Mouse (Mus musculus) liver, postnatal 0 days (tissue): ENCODE data around the gene Smarca4.

Experiments used
- CTCF ChIP-seq: sonication (generic); IDR thresholded peaks from 2 replicates; pipeline ENCODE4 v1.5.1; 2016; ENCODE audit warnings: antibody characterized with exemption, low read depth
- EP300 ChIP-seq: IDR thresholded peaks from 2 replicates; pipeline ENCODE4 v1.6.1; 2016; ENCODE audit warnings: antibody characterized with exemption, low read depth, mild to moderate bottlenecking

- no peak for TF ChIP-seq CTCF
- no peak for TF ChIP-seq EP300
Observed at GRCm38 (mm10) chr9:21688554-21688953, 72.6 kb downstream of the Smarca4 start.
